Mouse (Mus musculus) erythroid progenitor cell, adult 5-6 weeks (primary cell): ENCODE data around the gene Cd6. TPM values are rescaled to one million over a fixed set of nuclear protein-coding genes. Genes with fewer than 3 reads are reported as not detected.

Experiments used
- ATAC-seq: replicated peaks from 2 replicates; pipeline ENCODE4 v1.8.0; 2016; ENCODE audit warnings: moderate number of reproducible peaks, mild to moderate bottlenecking, moderate TSS enrichment, inconsistent platforms; ENCODE audit not compliant: poor library complexity, low FRiP score, severe bottlenecking
- total RNA-seq, 2 experiments: library from RNA; stranded (forward) in 1 of 2; stranded (reverse) in 1 of 2; fragments of 150-400 nt in 1 of 2; fragments of 186-747, 209-891 nt in 1 of 2; gene quantifications; 2 replicates each; pipeline versions ENCODE4 v1.2.3 to v1.2.4; 2015 to 2017; ENCODE audit warnings: low replicate concordance in 2 of 2

Cd6 gene
- total RNA-seq, 2 experiments from 2014 or later = 2.3 to 2.9 TPM

GRCm38 (mm10) chr19:10771995-10772394 is 57.9 kb downstream of the Cd6 start:
- ATAC-seq = no peak

GRCm38 (mm10) chr19:10769429-10770195 is 60.2 kb downstream of the Cd6 start:
- no peak for ATAC-seq

- no peak for ATAC-seq
Observed at GRCm38 (mm10) chr19:10768694-10769428, 61.0 kb downstream of the Cd6 start.

- no peak for ATAC-seq
Observed at GRCm38 (mm10) chr19:10767631-10768030, 62.2 kb downstream of the Cd6 start.

DNA sequence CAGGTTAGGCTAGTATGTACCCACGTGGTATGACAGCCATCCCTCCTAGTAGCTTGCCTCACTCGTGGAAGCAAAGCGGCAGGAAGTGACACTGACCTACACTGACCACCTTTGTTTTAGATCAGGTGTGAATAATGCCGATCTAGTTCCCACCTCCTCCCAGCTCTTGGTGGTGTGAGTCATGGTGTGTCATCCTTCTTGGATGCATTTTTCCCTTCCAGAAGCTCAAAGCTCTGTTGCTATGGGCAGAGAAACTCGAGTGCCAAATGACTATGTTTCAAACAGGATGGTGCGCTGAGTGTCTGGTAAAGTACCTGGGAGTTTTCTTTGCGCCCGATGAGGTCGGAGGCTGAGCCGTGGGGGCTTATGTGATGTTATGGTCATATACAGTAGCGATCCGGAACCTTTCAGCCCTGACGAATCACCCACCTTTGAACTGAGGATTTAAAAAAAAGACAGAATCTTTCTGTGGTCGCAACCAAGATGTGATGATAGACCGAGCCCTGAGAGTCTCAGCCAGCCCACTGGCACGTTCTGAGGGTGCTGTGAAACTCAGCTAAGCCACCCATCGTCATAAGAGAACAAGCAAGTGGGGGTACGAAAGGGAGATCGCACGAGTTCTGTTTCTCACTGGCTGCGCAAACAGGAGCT is 66.4 kb downstream of the Cd6 start:
- ATAC-seq = no peak

DNA sequence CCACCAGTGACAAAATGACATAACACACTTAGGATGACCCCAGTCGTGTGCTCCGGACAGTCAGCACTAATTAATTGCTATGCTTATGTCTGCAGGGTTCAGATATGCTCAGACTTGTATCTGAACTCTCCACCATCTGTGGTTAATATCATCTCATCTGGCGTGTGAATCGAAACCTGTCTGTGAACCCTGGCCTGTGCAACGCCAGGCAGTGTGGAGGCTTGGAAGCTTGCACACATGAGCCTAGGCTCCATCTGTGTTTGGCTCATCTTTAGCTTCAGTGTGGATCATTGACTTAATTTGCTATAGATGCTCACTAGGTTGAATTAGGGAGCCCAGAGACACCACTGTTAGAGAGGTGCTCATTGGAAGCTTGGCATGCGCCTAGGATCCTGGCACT is 67.4 kb downstream of the Cd6 start:
- no peak for ATAC-seq

- no peak for ATAC-seq
Observed at GRCm38 (mm10) chr19:10761794-10762415, 68.0 kb downstream of the Cd6 start.

- ATAC-seq = no peak
Observed at GRCm38 (mm10) chr19:10759983-10760831, 69.7 kb downstream of the Cd6 start.

DNA sequence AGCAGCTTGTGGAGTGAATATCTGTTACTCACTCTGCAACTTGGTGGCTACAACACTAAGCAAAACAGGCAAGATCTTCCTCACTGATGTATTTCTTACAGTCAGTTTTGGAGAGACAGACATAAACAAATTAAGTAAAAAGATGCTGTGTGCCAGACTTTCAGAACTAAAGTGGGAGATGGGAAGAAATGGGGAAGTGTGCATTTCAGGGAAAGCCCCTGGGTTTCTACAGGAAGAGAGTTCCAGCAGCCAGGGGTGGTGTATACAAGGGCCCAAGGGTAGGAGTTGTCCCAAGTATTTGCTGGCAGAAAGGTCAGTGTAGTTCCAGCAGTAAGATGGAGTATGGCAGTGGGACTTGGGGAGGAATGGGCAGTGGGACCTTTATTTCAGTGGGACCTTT is 70.3 kb downstream of the Cd6 start:
- no peak for ATAC-seq

- ATAC-seq = no peak
Observed at GRCm38 (mm10) chr19:10758708-10759107, 71.2 kb downstream of the Cd6 start.

GRCm38 (mm10) chr19:10757526-10757925 is 72.3 kb downstream of the Cd6 start:
- ATAC-seq = 0 out of 2 replicates have a peak, but pooled peaks have one; percentile 19

DNA sequence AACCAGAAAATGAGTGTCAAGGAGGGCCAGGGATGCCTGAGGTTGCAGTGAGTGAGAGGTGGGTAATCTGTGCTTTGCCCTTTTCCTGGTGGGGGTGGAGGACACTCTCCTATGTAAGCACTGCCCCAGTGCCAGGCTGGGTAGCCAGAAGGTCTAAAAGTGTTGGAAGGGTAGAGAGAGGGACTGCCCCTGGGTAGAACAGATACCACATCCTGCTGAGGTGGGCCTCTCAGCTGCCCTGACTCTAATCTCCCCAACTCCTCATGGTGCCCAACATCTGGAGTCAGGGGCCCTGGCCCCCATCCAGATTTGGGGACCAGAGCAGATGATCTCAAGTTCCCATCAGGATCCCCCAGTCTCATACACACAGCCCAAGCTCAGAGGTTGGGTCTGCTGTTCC is 72.7 kb downstream of the Cd6 start:
- 0 out of 2 replicates have a peak, but pooled peaks have one; percentile 10 for ATAC-seq

DNA sequence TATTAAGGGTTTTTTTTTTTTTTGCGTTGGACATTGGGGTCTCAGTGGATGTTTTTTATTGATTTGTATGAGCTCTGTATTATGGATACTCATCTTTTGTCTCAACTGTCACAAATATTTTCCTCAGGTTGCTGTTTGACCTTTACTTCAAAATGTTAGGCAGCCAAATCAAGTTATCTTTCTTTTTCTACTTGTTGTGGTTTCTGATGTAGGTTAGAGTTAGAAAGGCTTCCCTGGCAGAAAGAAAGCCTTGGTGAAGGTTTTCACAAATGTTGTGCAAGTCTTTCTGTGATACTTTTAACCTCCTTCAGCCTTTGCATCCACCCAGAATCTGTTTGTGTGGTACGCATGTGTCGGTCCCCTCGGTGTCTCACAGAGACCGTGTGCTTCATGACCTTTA is 77.2 kb downstream of the Cd6 start:
- no peak for ATAC-seq

DNA sequence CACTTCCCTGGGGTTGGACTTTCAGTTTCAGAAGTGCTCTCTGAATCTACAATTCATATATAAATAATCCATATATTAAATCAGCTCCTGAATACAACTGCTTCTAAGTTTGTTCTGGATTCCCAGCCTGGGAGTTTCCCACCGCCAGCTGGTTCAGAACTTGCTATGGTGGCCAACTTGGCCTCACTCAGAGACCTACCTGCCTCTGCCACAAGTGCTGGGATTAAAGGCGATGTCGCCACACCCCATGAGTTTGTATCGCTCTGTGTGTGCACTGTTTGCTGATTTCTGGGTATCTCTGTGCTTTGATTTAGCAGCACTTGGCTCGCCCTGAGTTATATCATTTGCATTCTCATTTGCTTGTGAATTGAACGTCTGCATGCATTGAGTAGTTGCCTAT is 77.8 kb downstream of the Cd6 start:
- no peak for ATAC-seq

DNA sequence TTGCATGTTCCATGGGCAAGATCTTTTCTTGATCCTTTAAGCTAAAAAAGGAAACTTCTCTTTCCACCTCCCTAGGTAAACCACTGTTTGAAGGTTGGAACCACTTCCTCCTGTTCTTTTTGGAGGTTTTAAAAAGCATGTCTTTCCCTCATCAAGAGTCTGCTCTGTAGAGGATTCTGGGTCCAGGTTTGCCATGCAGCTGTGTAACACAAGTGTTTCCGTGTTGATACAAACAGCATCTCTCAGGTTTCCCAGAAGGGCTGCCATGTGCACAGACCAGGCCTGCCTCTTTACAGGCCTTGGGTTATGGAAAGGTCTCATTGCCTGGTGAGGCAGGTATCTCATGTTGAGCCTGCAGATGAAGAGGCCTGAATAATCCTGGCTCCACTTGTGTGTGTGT is 78.3 kb downstream of the Cd6 start:
- no peak for ATAC-seq

DNA sequence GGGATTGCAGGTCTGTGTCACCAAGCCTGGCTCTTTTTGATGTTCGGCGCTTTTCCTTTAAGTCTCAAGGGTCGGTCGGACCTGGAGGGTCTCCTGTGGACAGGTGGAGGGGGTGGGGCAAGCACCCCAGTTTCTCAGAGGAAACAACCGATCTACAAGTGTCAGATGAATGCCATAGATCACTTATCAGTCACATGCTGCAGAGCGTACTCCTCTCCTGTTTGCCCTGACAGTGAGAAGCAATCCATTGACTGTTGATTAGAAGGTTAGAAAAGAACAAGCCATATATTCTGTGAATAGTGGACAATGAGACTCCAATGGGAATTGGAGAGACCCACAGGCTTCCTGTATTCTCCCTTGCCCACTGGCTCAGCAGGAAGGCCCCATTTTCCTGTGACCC is 79.7 kb downstream of the Cd6 start:
- ATAC-seq = no peak

DNA sequence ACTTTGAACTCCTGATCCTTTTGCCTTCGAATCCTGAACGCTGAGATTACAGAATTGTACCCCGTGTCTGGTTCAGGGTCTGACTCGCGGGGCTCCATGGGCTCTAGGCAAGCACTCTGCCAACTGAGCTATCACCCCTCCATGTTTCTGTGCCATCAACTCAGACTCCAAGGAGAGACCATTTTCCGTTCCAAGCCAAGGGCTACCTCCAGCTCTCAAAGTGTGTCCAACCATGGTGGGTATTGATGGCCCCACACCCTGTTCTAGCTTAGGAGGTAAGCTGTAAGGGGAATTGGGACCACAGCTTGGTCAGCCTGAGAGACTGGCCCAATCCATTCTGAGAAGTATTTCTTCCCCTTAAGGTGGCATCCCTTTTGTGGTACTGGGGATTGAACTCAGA is 80.6 kb downstream of the Cd6 start:
- ATAC-seq = no peak

- no peak for ATAC-seq
Observed at GRCm38 (mm10) chr19:10748401-10749102, 81.3 kb downstream of the Cd6 start.

DNA sequence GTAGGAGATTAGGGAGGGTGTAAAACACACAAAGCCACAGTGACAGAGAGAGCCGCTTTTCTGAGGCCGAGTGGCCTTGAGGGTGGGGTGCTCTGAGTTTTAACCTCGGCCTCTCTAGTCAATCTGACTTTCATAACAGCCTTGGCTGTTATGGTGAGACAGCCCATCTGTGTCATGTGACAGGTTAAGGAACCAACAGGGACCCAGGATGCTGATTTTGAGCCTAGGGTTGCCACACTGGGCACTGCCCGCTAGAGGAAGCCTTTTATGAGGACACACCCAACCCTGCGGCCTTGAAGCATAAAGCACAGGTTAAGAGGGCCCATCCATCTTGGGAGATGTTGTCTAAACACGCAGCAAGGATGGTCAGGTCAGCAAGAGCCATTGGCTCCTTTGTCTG is 82.1 kb downstream of the Cd6 start:
- ATAC-seq = no peak
